Mouse (Mus musculus) embryonic facial prominence, embryonic 11.5 days (tissue): ENCODE measurements around the gene Efcab5. TPM values are rescaled to one million over a fixed set of nuclear protein-coding genes. Genes with fewer than 3 reads are reported as not detected.
"Not testable (repeated sequence)": the region's sequence is repeated elsewhere in the genome, so short reads cannot be mapped to it uniquely, and the experiment has no call there.

Source experiments
- ATAC-seq: fragments of 200-750 bp; cut with Nextera tagmentation; replicated peaks from 2 replicates; pipeline ENCODE4 v1.8.0; 2017; ENCODE audit warnings: low read depth; ENCODE audit not compliant: insufficient number of reproducible peaks, low FRiP score, low TSS enrichment
- DNase-seq: peaks from one replicate; pipeline ENCODE4 v3.0.0-alpha.2; 2015; ENCODE audit warnings: low spot score
- H3K27ac ChIP-seq: fragments of 300-500 bp; sonication (generic); replicated peaks from 2 replicates; pipeline ENCODE4 v1.5.1; 2014; ENCODE audit warnings: mild to moderate bottlenecking, low read depth, low read length, control low read depth
- H3K27me3 ChIP-seq: fragments of 300-500 bp; sonication (generic); 2 replicates; pipeline ENCODE4 v1.6.1; 2014; ENCODE audit warnings: mild to moderate bottlenecking, low read length, moderate library complexity, mixed read lengths; ENCODE audit not compliant: control insufficient read depth, insufficient read depth
- H3K36me3 ChIP-seq: fragments of 300-500 bp; sonication (generic); replicated peaks from 2 replicates; pipeline ENCODE4 v1.6.1; 2014; ENCODE audit warnings: low read depth, mild to moderate bottlenecking, low read length, moderate library complexity, mixed read lengths; ENCODE audit not compliant: control insufficient read depth, insufficient read depth
- H3K4me1 ChIP-seq: fragments of 300-500 bp; sonication (generic); 2 replicates; pipeline ENCODE4 v1.6.1; 2014; ENCODE audit warnings: low read length, mixed read lengths; ENCODE audit not compliant: control insufficient read depth, insufficient read depth
- H3K4me2 ChIP-seq: fragments of 300-500 bp; sonication (generic); 2 replicates; pipeline ENCODE4 v1.6.1; 2014; ENCODE audit warnings: low read depth, mild to moderate bottlenecking, control low read depth, low read length, moderate library complexity
- H3K4me3 ChIP-seq: fragments of 300-500 bp; sonication (generic); 2 replicates; pipeline ENCODE4 v1.5.1; 2014; ENCODE audit warnings: low read depth, low read length, control low read depth
- H3K9ac ChIP-seq: fragments of 300-500 bp; sonication (generic); replicated peaks from 2 replicates; pipeline ENCODE4 v1.6.1; 2014; ENCODE audit warnings: mild to moderate bottlenecking, control low read depth, low read length
- H3K9me3 ChIP-seq: fragments of 300-500 bp; sonication (generic); replicated peaks from 2 replicates; pipeline ENCODE4 v1.6.1; 2016; ENCODE audit warnings: mild to moderate bottlenecking, low read length, inconsistent platforms, mixed read lengths; ENCODE audit not compliant: control insufficient read depth
- whole genome bisulfite sequencing: fragments of 180-500 bp; shearing (Covaris S2); extraction: QIAGEN DNeasy Blood & Tissue Kit; methylation state at CpG from one replicate; pipeline ENCODE4 v1.1.7; 2014; 5-methylcytosine and 5-hydroxymethylcytosine counted together
- polyA plus RNA-seq: library from polyadenylated mRNA; unstranded; fragments of >200 nt; fragmentation: Nextera tagmentation; extraction: Ambion mirVana; gene quantifications from 2 replicates; pipeline ENCODE4 v1.2.1, GENCODE M21; 2014

The Efcab5 gene
- polyA plus RNA-seq, 1 experiment from 2014 or later: 0.15 TPM

GRCm38 (mm10) chr11:77173731-77174130 is 15.0 kb downstream of the Efcab5 start:
- no peaks in the 10 kb centered on the region for H3K36me3 ChIP-seq
- no peak overlapping the region for H3K4me3 ChIP-seq
- ATAC-seq (no peak), DNase-seq (no peak)
- no peak overlapping the region for H3K4me2 ChIP-seq
- WGBS: 50% methylated on average over 4 of the region's 4 CpGs
- H3K27ac ChIP-seq: no peak overlapping the region
- H3K9me3 ChIP-seq: no peaks in the 10 kb centered on the region
- no peaks in the 10 kb centered on the region for H3K27me3 ChIP-seq
- no peak overlapping the region for H3K9ac ChIP-seq
- H3K4me1 ChIP-seq: no peaks in the 10 kb centered on the region

GRCm38 (mm10) chr11:77160744-77161143 is 28.0 kb downstream of the Efcab5 start:
- no peak overlapping the region for H3K9ac ChIP-seq
- WGBS: 71% methylated on average over 1 of the region's 1 CpGs
- H3K36me3 ChIP-seq: no peaks in the 10 kb centered on the region
- no peak for DNase-seq
- ATAC-seq: no peak
- no peak overlapping the region for H3K4me3 ChIP-seq
- H3K27ac ChIP-seq: no peak overlapping the region
- no peaks in the 10 kb centered on the region for H3K9me3 ChIP-seq
- H3K27me3 ChIP-seq: no peaks in the 10 kb centered on the region
- no peak overlapping the region for H3K4me2 ChIP-seq
- H3K4me1 ChIP-seq: no peaks in the 10 kb centered on the region

- DNase-seq (no peak), ATAC-seq (no peak)
- Histone ChIP-seq H3K4me3 (no peak overlapping the region), H3K27ac (no peak overlapping the region), H3K9ac (no peak overlapping the region), H3K36me3 (no peaks in the 10 kb centered on the region), H3K27me3 (no peaks in the 10 kb centered on the region), H3K9me3 (no peaks in the 10 kb centered on the region), H3K4me2 (no peak overlapping the region), H3K4me1 (no peaks in the 10 kb centered on the region)
- 84% methylated on average over 9 of the region's 9 CpGs for WGBS
Observed at GRCm38 (mm10) chr11:77160341-77160740, 28.4 kb downstream of the Efcab5 start.

- no peaks in the 10 kb centered on the region for H3K9me3 ChIP-seq
- no peak for ATAC-seq
- no peak overlapping the region for H3K4me2 ChIP-seq
- H3K27me3 ChIP-seq: no peaks in the 10 kb centered on the region
- DNase-seq: no peak
- H3K4me3 ChIP-seq: no peak overlapping the region
- H3K36me3 ChIP-seq: no peaks in the 10 kb centered on the region
- no peaks in the 10 kb centered on the region for H3K4me1 ChIP-seq
- no peak overlapping the region for H3K27ac ChIP-seq
- 81% methylated on average over 5 of the region's 5 CpGs for WGBS
- no peak overlapping the region for H3K9ac ChIP-seq
Observed at GRCm38 (mm10) chr11:77154214-77154613, 34.6 kb downstream of the Efcab5 start.

- no peaks in the 10 kb centered on the region for H3K27me3 ChIP-seq
- no peak overlapping the region for H3K4me3 ChIP-seq
- H3K36me3 ChIP-seq: no peaks in the 10 kb centered on the region
- WGBS: 85% methylated on average over 6 of the region's 6 CpGs
- no peak overlapping the region for H3K9ac ChIP-seq
- H3K4me1 ChIP-seq: no peaks in the 10 kb centered on the region
- H3K27ac ChIP-seq: no peak overlapping the region
- DNase-seq: no peak
- H3K4me2 ChIP-seq: no peak overlapping the region
- ATAC-seq: no peak
- no peaks in the 10 kb centered on the region for H3K9me3 ChIP-seq
Observed at GRCm38 (mm10) chr11:77150806-77151205, 38.0 kb downstream of the Efcab5 start.

- H3K27ac ChIP-seq, H3K4me2 ChIP-seq, H3K36me3 ChIP-seq, DNase-seq, H3K4me3 ChIP-seq, H3K4me1 ChIP-seq, H3K9ac ChIP-seq, ATAC-seq, H3K9me3 ChIP-seq, H3K27me3 ChIP-seq: not testable (repeated sequence)
- 79% methylated on average over 21 of the region's 22 CpGs for WGBS
Observed at GRCm38 (mm10) chr11:77149783-77150630, 38.8 kb downstream of the Efcab5 start.

GRCm38 (mm10) chr11:77148774-77149173 is 40.0 kb downstream of the Efcab5 start:
- no peaks in the 10 kb centered on the region for H3K27me3 ChIP-seq
- H3K4me2 ChIP-seq: no peak overlapping the region
- H3K9me3 ChIP-seq: no peaks in the 10 kb centered on the region
- ATAC-seq: no peak
- H3K27ac ChIP-seq: no peak overlapping the region
- H3K36me3 ChIP-seq: no peaks in the 10 kb centered on the region
- WGBS: 74% methylated on average over 2 of the region's 2 CpGs
- H3K9ac ChIP-seq: no peak overlapping the region
- H3K4me3 ChIP-seq: no peak overlapping the region
- DNase-seq: no peak
- H3K4me1 ChIP-seq: no peaks in the 10 kb centered on the region

GRCm38 (mm10) chr11:77147753-77148152 is 41.0 kb downstream of the Efcab5 start:
- Histone ChIP-seq H3K27ac (no peak overlapping the region), H3K4me3 (no peak overlapping the region), H3K4me1 (no peaks in the 10 kb centered on the region), H3K4me2 (no peak overlapping the region), H3K9me3 (no peaks in the 10 kb centered on the region), H3K36me3 (no peaks in the 10 kb centered on the region), H3K9ac (no peak overlapping the region), H3K27me3 (no peaks in the 10 kb centered on the region)
- 90% methylated on average over 3 of the region's 3 CpGs for WGBS
- ATAC-seq: no peak
- no peak for DNase-seq
